Mouse (Mus musculus): Measurements from ENCODE around the gene Etfb. TPM values are rescaled to one million over a fixed set of nuclear protein-coding genes. Genes with fewer than 3 reads are reported as not detected.

Etfb gene
- polyA plus RNA-seq, 1 experiment: 105 TPM

DNA sequence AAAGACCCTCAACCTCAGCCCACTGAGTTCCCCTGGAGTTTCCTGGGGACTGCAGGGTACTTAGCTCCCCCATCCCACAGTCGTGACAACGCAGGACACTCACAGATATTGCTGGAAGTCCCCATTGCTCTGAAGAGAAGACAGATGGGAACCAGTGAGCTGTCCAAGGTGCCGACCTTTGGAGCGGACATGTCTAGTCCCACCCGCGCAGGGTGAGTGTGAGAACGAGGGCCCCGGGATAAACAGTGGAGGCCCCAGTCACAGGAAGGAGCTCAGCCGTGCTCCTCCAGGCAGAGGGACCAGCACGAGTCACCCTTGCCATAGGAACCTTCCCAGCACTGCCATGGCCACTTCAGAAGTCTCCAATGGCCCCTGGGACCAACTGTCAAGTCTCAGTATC is 39.4 kb downstream of the Etfb start:
- 7% methylated on average over 10 of the region's 10 CpGs for WGBS
- Histone ChIP-seq H3K4me1 (ENCODE audit: control insufficient read depth, insufficient read depth, low read length) (no peaks in the 10 kb centered on the region), H3K4me3 (replicated peaks; ENCODE audit: extremely low read depth, low read depth, low read length) (no peak overlapping the region)
- TF ChIP-seq POLR2A (IDR thresholded peaks at IDR 0.05; ENCODE audit: borderline replicate concordance, extremely low read depth, low read depth, low read length): no peak
- no peak for TF ChIP-seq CTCF (IDR thresholded peaks at IDR 0.05; ENCODE audit: insufficient read depth, low read length)
- no peak for DNase-seq

GRCm38 (mm10) chr7:43488646-43489045 is 44.8 kb downstream of the Etfb start:
- TF ChIP-seq POLR2A (IDR thresholded peaks at IDR 0.05; ENCODE audit: borderline replicate concordance, extremely low read depth, low read depth, low read length): no peak
- TF ChIP-seq CTCF (IDR thresholded peaks at IDR 0.05; ENCODE audit: insufficient read depth, low read length): no peak
- WGBS: 35% methylated on average over 5 of the region's 5 CpGs
- no peak for DNase-seq
- H3K4me3 ChIP-seq (replicated peaks; ENCODE audit: extremely low read depth, low read depth, low read length): no peak overlapping the region
- no peaks in the 10 kb centered on the region for H3K4me1 ChIP-seq (ENCODE audit: control insufficient read depth, insufficient read depth, low read length)

GRCm38 (mm10) chr7:43489631-43490125 is 45.8 kb downstream of the Etfb start, which contains the start of gene Iglon5:
TSS of gene Iglon5 (minus strand) at chr7:43490075.
- H3K4me3 ChIP-seq (replicated peaks; ENCODE audit: extremely low read depth, low read depth, low read length): no peak within 1 kb of the TSS
- TF ChIP-seq CTCF (IDR thresholded peaks at IDR 0.05; ENCODE audit: insufficient read depth, low read length) (no peak), POLR2A (IDR thresholded peaks at IDR 0.05; ENCODE audit: borderline replicate concordance, extremely low read depth, low read depth, low read length) (no peak)
- no peak for DNase-seq
- H3K4me1 ChIP-seq (ENCODE audit: control insufficient read depth, insufficient read depth, low read length): no peaks in the 10 kb centered on the region
- 3% methylated on average over 19 of the region's 41 CpGs for WGBS

DNA sequence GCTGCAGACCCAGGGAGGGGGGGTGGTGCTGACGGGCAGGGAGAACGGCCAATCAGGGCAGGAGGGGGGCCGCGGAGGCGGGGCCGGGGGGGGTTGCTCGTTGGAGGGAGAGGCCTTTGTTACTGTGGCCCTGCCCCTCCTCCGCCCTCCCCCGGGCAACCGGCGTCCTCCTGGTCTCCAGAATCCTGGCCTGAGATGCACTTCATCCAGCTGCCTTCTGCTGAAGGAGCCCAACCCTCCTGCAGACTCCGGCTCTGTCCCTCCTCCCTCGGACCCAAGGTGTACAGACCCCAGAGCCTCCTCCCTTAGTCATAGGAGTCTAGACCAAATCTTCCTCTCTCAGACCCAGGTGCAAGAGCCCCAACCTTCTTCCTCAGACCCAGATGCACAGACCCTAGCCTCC is 46.3 kb downstream of the Etfb start:
- no peak for DNase-seq
- no peak overlapping the region for H3K4me3 ChIP-seq (replicated peaks; ENCODE audit: extremely low read depth, low read depth, low read length)
- TF ChIP-seq CTCF (IDR thresholded peaks at IDR 0.05; ENCODE audit: insufficient read depth, low read length) (no peak), POLR2A (IDR thresholded peaks at IDR 0.05; ENCODE audit: borderline replicate concordance, extremely low read depth, low read depth, low read length) (no peak)
- H3K4me1 ChIP-seq (ENCODE audit: control insufficient read depth, insufficient read depth, low read length): no peaks in the 10 kb centered on the region
- WGBS: 0% methylated on average over 12 of the region's 13 CpGs

GRCm38 (mm10) chr7:43490861-43491260 is 47.0 kb downstream of the Etfb start:
- WGBS: 52% methylated on average over 9 of the region's 9 CpGs
- H3K4me3 ChIP-seq (replicated peaks; ENCODE audit: extremely low read depth, low read depth, low read length): no peak overlapping the region
- TF ChIP-seq POLR2A (IDR thresholded peaks at IDR 0.05; ENCODE audit: borderline replicate concordance, extremely low read depth, low read depth, low read length) (no peak), CTCF (IDR thresholded peaks at IDR 0.05; ENCODE audit: insufficient read depth, low read length) (no peak)
- H3K4me1 ChIP-seq (ENCODE audit: control insufficient read depth, insufficient read depth, low read length): no peaks in the 10 kb centered on the region
- DNase-seq: no peak

DNA sequence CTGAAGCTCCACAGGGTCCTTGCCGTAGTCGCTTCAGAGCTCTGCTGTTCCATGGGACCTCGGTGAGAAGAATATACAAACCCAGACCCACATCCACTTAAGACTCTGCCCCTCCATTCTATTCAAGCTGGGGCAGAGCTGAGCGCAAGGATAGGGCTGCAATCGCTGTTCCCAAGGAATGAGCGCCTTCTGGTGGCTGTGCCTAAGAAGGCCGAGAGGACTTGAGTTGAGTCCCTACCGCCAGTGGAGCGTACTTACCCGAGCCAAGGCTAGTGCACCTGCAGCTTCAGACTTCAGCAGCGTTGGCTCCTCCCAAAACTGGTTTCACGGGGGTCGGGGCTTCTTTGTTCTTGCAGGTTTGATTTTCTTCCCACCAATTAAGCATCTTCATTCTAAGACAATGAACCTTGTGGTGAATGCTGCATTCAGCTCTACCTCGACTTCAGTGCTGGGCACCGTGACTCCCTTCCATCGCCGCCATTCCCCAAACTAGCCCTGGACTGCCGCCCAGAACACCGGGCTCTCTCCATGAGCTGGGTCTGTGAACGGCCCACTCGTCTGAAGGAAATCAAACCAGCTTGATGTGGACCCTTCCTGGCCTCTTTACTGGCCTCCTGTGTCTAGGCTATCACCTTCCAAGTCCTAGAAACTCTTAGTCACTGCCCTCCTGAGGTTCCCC is 51.6 kb downstream of the Etfb start:
- Histone ChIP-seq H3K4me3 (replicated peaks; ENCODE audit: extremely low read depth, low read depth, low read length) (no peak overlapping the region), H3K4me1 (ENCODE audit: control insufficient read depth, insufficient read depth, low read length) (no peaks in the 10 kb centered on the region)
- DNase-seq: no peak
- TF ChIP-seq CTCF (IDR thresholded peaks at IDR 0.05; ENCODE audit: insufficient read depth, low read length): peak; percentile 57
- TF ChIP-seq POLR2A (IDR thresholded peaks at IDR 0.05; ENCODE audit: borderline replicate concordance, extremely low read depth, low read depth, low read length): no peak
- 19% methylated on average over 21 of the region's 21 CpGs for WGBS

Other genes starting within 250 kb of the Etfb start
- gene Zfp715, start 130.8 kb upstream of the Etfb start, polyA plus RNA-seq (2012; rRNA removed): 4.9 and 6.9 TPM in 2 replicates
- gene Siglecf, start 92.7 kb upstream of the Etfb start, polyA plus RNA-seq (2012; rRNA removed): 14.7 and 19.2 TPM in 2 replicates
- 17.5 and 18.9 TPM in 2 replicates for gene Siglecg, start 35.9 kb upstream of the Etfb start, polyA plus RNA-seq (2012; rRNA removed)
- gene Lim2, start 16.4 kb upstream of the Etfb start, polyA plus RNA-seq (2012; rRNA removed): 0.05 TPM in 1 of 2 replicates, not detected in the other
- 17.3 and 19.7 TPM in 2 replicates for gene Nkg7, start 7.0 kb upstream of the Etfb start, polyA plus RNA-seq (2012; rRNA removed)
- not detected in 2 replicates for gene Cldnd2, start 3.3 kb upstream of the Etfb start, polyA plus RNA-seq (2012; rRNA removed)
- 1.2 and 1.5 TPM in 2 replicates for gene Gm45233, start within 50 bp of the Etfb start, polyA plus RNA-seq (2012; rRNA removed)
- 6.6 and 14.2 TPM in 2 replicates for gene Vsig10l, start 19.1 kb downstream of the Etfb start, polyA plus RNA-seq (2012; rRNA removed)
- 0.85 and 1.0 TPM in 2 replicates for gene Iglon5, start 46.0 kb downstream of the Etfb start, polyA plus RNA-seq (2012; rRNA removed)
- not detected in 2 replicates for gene 4931406B18Rik, start 61.9 kb downstream of the Etfb start, polyA plus RNA-seq (2012; rRNA removed)
- gene Cd33, start 100.3 kb downstream of the Etfb start, polyA plus RNA-seq (2012; rRNA removed): 11.6 and 15.3 TPM in 2 replicates
- 1.6 and 1.8 TPM in 2 replicates for gene Zfp658, start 118.2 kb downstream of the Etfb start, polyA plus RNA-seq (2012; rRNA removed)
- 2.0 and 2.5 TPM in 2 replicates for gene Zfp719, start 135.5 kb downstream of the Etfb start, polyA plus RNA-seq (2012; rRNA removed)
- gene Zfp819, start 163.1 kb downstream of the Etfb start, polyA plus RNA-seq (2012; rRNA removed): 0.09 TPM in 1 of 2 replicates, not detected in the other
- not detected in 2 replicates for gene Ceacam18, start 190.6 kb downstream of the Etfb start, polyA plus RNA-seq (2012; rRNA removed)
- gene Siglece, start 216.1 kb downstream of the Etfb start, polyA plus RNA-seq (2012; rRNA removed): 4.8 and 7.0 TPM in 2 replicates
- gene Ctu1, start 227.9 kb downstream of the Etfb start, polyA plus RNA-seq (2012; rRNA removed): 9.8 and 11.5 TPM in 2 replicates
- 2.2 and 56.2 TPM in 2 replicates for gene Klk14, start 246.3 kb downstream of the Etfb start, polyA plus RNA-seq (2012; rRNA removed)